Mouse (Mus musculus): ENCODE data around the gene Lgals4. TPM values are rescaled to one million over a fixed set of nuclear protein-coding genes. Genes with fewer than 3 reads are reported as not detected.

Lgals4 gene
- polyA plus RNA-seq, 1 experiment from 2014 or later = 22.3 TPM

DNA sequence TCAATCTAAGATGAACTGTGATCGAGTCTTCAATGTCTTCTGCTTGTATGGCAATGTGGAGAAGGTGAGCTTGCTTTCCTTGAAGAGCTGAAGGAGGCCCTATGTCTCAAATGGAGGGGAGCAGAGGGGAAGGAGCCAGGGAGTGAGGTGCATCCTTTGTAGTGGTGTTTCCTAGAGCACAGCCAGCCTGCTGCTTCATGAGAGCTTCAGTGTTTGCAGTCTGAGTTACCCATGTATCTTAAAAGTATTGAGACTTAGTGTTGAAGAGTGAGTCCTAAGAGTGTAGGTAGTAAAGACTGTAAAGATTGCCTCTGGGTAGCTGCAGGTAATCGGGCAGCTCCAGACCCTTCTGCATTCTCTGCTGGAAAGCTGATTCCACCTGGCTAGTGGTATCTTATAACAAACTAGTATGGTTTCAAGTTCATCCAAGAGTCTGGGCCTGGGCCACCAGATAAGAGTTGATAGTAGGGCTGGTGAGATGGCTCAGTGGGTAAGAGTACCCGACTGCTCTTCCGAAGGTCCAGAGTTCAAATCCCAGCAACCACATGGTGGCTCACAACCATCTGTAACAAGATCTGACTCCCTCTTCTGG, 14.7 kb upstream of the Lgals4 start:
- Histone ChIP-seq H3K4me3 (ENCODE audit: low read depth, low read length) (no peak overlapping the region), H3K27me3 (ENCODE audit: control insufficient read depth, insufficient read depth, low read depth, low read length) (no peaks in the 10 kb centered on the region), H3K4me1 (ENCODE audit: control insufficient read depth, low read depth, low read length) (peaks cover 44% of the 10 kb centered on the region), H3K9ac (ENCODE audit: low read depth, low read length) (no peak overlapping the region), H3K27ac (ENCODE audit: low read length) (no peak overlapping the region), H3K36me3 (ENCODE audit: control insufficient read depth, insufficient read depth) (peaks cover 86% of the 10 kb centered on the region), H3K9me3 (replicated peaks; ENCODE audit: control insufficient read depth, low read length) (no peaks in the 10 kb centered on the region), H3K4me2 (ENCODE audit: low read depth, low read length) (no peak overlapping the region)
- no peak for ATAC-seq (ENCODE audit: low read depth)
- 43% methylated on average over 4 of the region's 4 CpGs for WGBS (ENCODE audit: insufficient replicate concordance)

DNA sequence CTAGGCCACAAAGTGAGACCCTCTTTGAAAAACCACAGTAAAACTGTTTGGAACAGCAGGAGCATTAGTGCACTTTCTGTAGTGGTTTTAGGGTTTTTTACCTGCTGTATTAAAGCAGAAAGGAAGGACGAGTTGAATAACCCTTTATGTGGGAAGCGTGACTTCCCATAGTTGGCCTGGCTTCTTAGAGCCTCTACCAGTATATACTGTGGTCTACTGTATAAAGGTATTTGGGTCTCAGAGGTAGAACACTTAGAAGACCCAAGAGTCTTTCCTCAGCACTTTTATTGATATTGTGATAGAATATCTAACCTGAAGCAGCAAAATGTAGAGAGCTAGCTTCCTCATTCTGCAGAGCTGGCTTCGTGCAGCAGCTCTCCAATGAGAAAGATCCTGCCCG, 14.1 kb upstream of the Lgals4 start:
- WGBS (ENCODE audit: insufficient replicate concordance) = 87% methylated on average over 4 of the region's 4 CpGs
- Histone ChIP-seq H3K4me3 (ENCODE audit: low read depth, low read length) (no peak overlapping the region), H3K36me3 (ENCODE audit: control insufficient read depth, insufficient read depth) (peaks cover 80% of the 10 kb centered on the region), H3K9ac (ENCODE audit: low read depth, low read length) (no peak overlapping the region), H3K4me1 (ENCODE audit: control insufficient read depth, low read depth, low read length) (peaks cover 42% of the 10 kb centered on the region), H3K27ac (ENCODE audit: low read length) (no peak overlapping the region), H3K9me3 (replicated peaks; ENCODE audit: control insufficient read depth, low read length) (no peaks in the 10 kb centered on the region), H3K27me3 (ENCODE audit: control insufficient read depth, insufficient read depth, low read depth, low read length) (no peaks in the 10 kb centered on the region), H3K4me2 (ENCODE audit: low read depth, low read length) (no peak overlapping the region)
- no peak for ATAC-seq (ENCODE audit: low read depth)

- no peaks in the 10 kb centered on the region for H3K27me3 ChIP-seq (ENCODE audit: control insufficient read depth, insufficient read depth, low read depth, low read length)
- 76% methylated on average over 12 of the region's 12 CpGs for WGBS (ENCODE audit: insufficient replicate concordance)
- no peak overlapping the region for H3K4me2 ChIP-seq (ENCODE audit: low read depth, low read length)
- no peaks in the 10 kb centered on the region for H3K9me3 ChIP-seq (replicated peaks; ENCODE audit: control insufficient read depth, low read length)
- no peak overlapping the region for H3K9ac ChIP-seq (ENCODE audit: low read depth, low read length)
- peaks cover 40% of the 10 kb centered on the region for H3K4me1 ChIP-seq (ENCODE audit: control insufficient read depth, low read depth, low read length)
- H3K36me3 ChIP-seq (ENCODE audit: control insufficient read depth, insufficient read depth) = peaks cover 69% of the 10 kb centered on the region
- H3K4me3 ChIP-seq (ENCODE audit: low read depth, low read length) = no peak overlapping the region
- H3K27ac ChIP-seq (ENCODE audit: low read length) = no peak overlapping the region; the same call in 1 of the 2 replicates
- no peak for ATAC-seq (ENCODE audit: low read depth)
These were observed 13.0 kb upstream of the Lgals4 start for GRCm38 (mm10) chr7:28820358-28821260.

- 62% methylated on average over 10 of the region's 10 CpGs for WGBS (ENCODE audit: insufficient replicate concordance)
- Histone ChIP-seq H3K4me2 (ENCODE audit: low read depth, low read length) (no peak overlapping the region), H3K9ac (ENCODE audit: low read depth, low read length) (no peak overlapping the region), H3K4me3 (ENCODE audit: low read depth, low read length) (no peak overlapping the region), H3K4me1 (ENCODE audit: control insufficient read depth, low read depth, low read length) (peaks cover 40% of the 10 kb centered on the region), H3K27me3 (ENCODE audit: control insufficient read depth, insufficient read depth, low read depth, low read length) (no peaks in the 10 kb centered on the region), H3K36me3 (ENCODE audit: control insufficient read depth, insufficient read depth) (peaks cover 62% of the 10 kb centered on the region), H3K9me3 (replicated peaks; ENCODE audit: control insufficient read depth, low read length) (no peaks in the 10 kb centered on the region), H3K27ac (ENCODE audit: low read length) (no peak overlapping the region; the same call in 1 of the 2 replicates)
- ATAC-seq (ENCODE audit: low read depth) = no peak
These were observed 12.3 kb upstream of the Lgals4 start for GRCm38 (mm10) chr7:28821261-28821831.

DNA sequence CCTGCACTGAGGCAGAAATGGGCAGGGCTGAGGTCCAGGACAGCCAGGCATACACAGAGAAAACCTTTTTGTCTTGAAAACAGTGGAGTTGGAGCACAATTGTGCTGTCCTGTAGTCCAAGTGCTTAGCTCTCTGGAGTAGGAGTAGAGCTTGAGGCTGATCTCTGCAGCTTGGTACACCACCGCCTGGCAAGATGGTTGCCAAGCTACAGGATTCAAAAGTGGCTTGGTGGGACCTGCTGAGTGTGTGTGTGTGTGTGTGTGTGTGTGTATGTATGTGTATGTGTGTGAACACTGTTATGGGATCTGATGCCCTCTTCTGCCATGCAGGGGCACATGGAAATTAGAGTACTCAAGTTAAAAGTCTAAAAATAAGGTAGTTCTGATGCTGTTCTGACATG, 11.1 kb upstream of the Lgals4 start:
- Histone ChIP-seq H3K9ac (ENCODE audit: low read depth, low read length) (no peak overlapping the region), H3K4me1 (ENCODE audit: control insufficient read depth, low read depth, low read length) (peaks cover 40% of the 10 kb centered on the region), H3K4me3 (ENCODE audit: low read depth, low read length) (no peak overlapping the region), H3K4me2 (ENCODE audit: low read depth, low read length) (no peak overlapping the region), H3K36me3 (ENCODE audit: control insufficient read depth, insufficient read depth) (peaks cover 51% of the 10 kb centered on the region), H3K27me3 (ENCODE audit: control insufficient read depth, insufficient read depth, low read depth, low read length) (no peaks in the 10 kb centered on the region), H3K27ac (ENCODE audit: low read length) (no peak overlapping the region; the same call in 1 of the 2 replicates), H3K9me3 (replicated peaks; ENCODE audit: control insufficient read depth, low read length) (no peaks in the 10 kb centered on the region)
- 59% methylated on average over 1 of the region's 1 CpGs for WGBS (ENCODE audit: insufficient replicate concordance)
- ATAC-seq (ENCODE audit: low read depth) = no peak

DNA sequence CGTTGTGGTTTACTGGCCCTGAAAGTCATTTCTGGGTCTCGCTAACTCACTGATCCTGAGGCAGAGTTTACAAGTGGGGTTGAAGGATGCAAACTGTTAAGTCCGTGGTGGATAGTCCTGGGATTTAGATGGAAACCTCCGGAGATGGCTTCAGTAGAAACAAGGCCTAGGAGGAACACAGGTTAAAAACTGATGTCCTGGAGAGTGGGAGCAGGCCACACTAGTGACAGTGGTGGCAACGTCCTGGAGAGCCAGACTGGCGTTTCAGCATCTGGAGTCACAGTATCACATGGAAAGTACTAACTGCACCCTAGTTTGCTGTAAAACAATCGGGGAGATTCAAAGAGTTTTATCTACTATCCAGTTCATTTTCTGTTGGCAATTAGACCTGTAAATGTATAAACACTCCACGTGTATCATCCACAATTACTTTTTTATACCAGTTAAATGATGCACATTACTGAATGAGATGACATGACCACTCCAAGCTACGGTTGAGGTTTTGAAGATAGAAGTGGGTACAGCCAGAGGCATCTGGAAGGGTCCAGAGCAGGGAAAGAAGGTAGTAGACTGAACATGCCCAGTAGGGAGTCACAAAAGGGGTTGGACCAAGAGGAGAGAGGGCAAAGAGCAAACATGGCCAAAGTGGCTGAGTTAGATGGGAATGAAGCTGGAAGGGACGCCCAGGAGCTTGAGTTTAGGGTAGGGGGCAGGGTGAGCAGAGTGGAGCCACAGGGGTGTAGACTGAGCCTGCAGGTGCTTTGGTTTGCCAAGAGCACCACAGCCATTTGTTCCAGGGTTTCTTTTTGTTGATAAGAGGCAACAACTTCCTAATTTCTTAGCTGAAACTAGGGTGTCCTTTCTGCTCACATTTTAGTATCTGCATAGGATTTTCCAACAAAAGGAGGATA, 10.4 kb upstream of the Lgals4 start:
- Histone ChIP-seq H3K9me3 (replicated peaks; ENCODE audit: control insufficient read depth, low read length) (no peaks in the 10 kb centered on the region), H3K4me3 (ENCODE audit: low read depth, low read length) (no peak overlapping the region), H3K4me1 (ENCODE audit: control insufficient read depth, low read depth, low read length) (peaks cover 36% of the 10 kb centered on the region), H3K27ac (ENCODE audit: low read length) (peak overlapping the region; percentile 42; the same call in 1 of the 2 replicates), H3K27me3 (ENCODE audit: control insufficient read depth, insufficient read depth, low read depth, low read length) (no peaks in the 10 kb centered on the region), H3K9ac (ENCODE audit: low read depth, low read length) (no peak overlapping the region), H3K4me2 (ENCODE audit: low read depth, low read length) (no peak overlapping the region), H3K36me3 (ENCODE audit: control insufficient read depth, insufficient read depth) (peaks cover 44% of the 10 kb centered on the region)
- 52% methylated on average over 10 of the region's 10 CpGs for WGBS (ENCODE audit: insufficient replicate concordance)
- no peak for ATAC-seq (ENCODE audit: low read depth)

DNA sequence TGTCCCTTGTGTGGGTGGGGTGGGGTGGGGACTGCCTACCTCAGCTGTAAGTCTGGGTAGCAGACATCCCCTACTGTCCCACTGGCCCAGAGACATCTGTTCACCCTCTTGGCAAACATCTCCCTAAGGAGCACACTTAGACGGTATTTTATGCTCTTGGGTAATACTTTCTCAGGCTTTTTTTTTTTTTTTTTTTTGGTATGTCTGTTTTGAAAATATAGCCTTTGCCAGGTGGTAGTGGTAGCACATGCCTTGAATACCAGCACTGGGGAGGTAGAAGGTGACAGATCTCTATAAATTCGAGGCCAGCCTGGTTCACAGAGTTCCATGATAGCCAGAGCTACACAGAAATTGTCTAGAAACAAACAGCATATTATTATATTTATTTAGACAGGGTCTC, 9.7 kb upstream of the Lgals4 start:
- Histone ChIP-seq H3K27me3 (ENCODE audit: control insufficient read depth, insufficient read depth, low read depth, low read length) (no peaks in the 10 kb centered on the region), H3K9ac (ENCODE audit: low read depth, low read length) (no peak overlapping the region), H3K36me3 (ENCODE audit: control insufficient read depth, insufficient read depth) (peaks cover 38% of the 10 kb centered on the region), H3K9me3 (replicated peaks; ENCODE audit: control insufficient read depth, low read length) (no peaks in the 10 kb centered on the region), H3K27ac (ENCODE audit: low read length) (peak overlapping the region; percentile 75), H3K4me3 (ENCODE audit: low read depth, low read length) (no peak overlapping the region), H3K4me1 (ENCODE audit: control insufficient read depth, low read depth, low read length) (peaks cover 31% of the 10 kb centered on the region), H3K4me2 (ENCODE audit: low read depth, low read length) (no peak overlapping the region)
- WGBS (ENCODE audit: insufficient replicate concordance) = 29% methylated on average over 2 of the region's 2 CpGs
- no peak for ATAC-seq (ENCODE audit: low read depth)

GRCm38 (mm10) chr7:28824941-28825685, 8.5 kb upstream of the Lgals4 start, which contains the start of gene Ech1:
Ech1 (plus strand) TSS chr7:28825217.
- Histone ChIP-seq H3K27ac (ENCODE audit: low read length) (peak within 1 kb of the TSS; percentile 75), H3K4me3 (ENCODE audit: low read depth, low read length) (peak within 1 kb of the TSS; percentile 68), H3K36me3 (ENCODE audit: control insufficient read depth, insufficient read depth) (peaks cover 33% of the 10 kb centered on the region), H3K9me3 (replicated peaks; ENCODE audit: control insufficient read depth, low read length) (no peaks in the 10 kb centered on the region), H3K4me1 (ENCODE audit: control insufficient read depth, low read depth, low read length) (peaks cover 30% of the 10 kb centered on the region), H3K4me2 (ENCODE audit: low read depth, low read length) (peak within 1 kb of the TSS; percentile 70), H3K27me3 (ENCODE audit: control insufficient read depth, insufficient read depth, low read depth, low read length) (no peaks in the 10 kb centered on the region), H3K9ac (ENCODE audit: low read depth, low read length) (peak within 1 kb of the TSS; percentile 71)
- peak; percentile 78 for ATAC-seq (ENCODE audit: low read depth)
- 2% methylated on average over 33 of the region's 33 CpGs for WGBS (ENCODE audit: insufficient replicate concordance)
